Mouse (Mus musculus) limb, embryonic 13.5 days (tissue): Measurements from ENCODE around the gene Lonrf3. TPM values are rescaled to one million over a fixed set of nuclear protein-coding genes. Genes with fewer than 3 reads are reported as not detected.

Experiments
- ATAC-seq: fragments of 200-750 bp; cut with Nextera tagmentation; 2 replicates; pipeline ENCODE4 v1.8.0; 2017; ENCODE audit warnings: low read depth, moderate number of reproducible peaks, moderate TSS enrichment; ENCODE audit not compliant: low FRiP score
- H3K27ac ChIP-seq: fragments of 300-500 bp; sonication (generic); 2 replicates; pipeline ENCODE4 v1.5.1; 2015; ENCODE audit warnings: inconsistent platforms, mild to moderate bottlenecking, moderate library complexity
- H3K27me3 ChIP-seq: fragments of 300-500 bp; sonication (generic); 2 replicates; pipeline ENCODE4 v1.6.1; 2015; ENCODE audit warnings: mild to moderate bottlenecking, inconsistent platforms
- H3K36me3 ChIP-seq: fragments of 300-500 bp; sonication (generic); 2 replicates; pipeline ENCODE4 v1.6.1; 2015; ENCODE audit warnings: inconsistent platforms, mild to moderate bottlenecking, moderate library complexity
- H3K4me1 ChIP-seq: fragments of 300-500 bp; sonication (generic); 2 replicates; pipeline ENCODE4 v1.6.1; 2015; ENCODE audit warnings: inconsistent platforms
- H3K4me2 ChIP-seq: fragments of 300-500 bp; sonication (generic); replicated peaks from 2 replicates; pipeline ENCODE4 v1.6.1; 2015; ENCODE audit warnings: inconsistent platforms, mild to moderate bottlenecking, moderate library complexity
- H3K4me3 ChIP-seq: fragments of 300-500 bp; sonication (generic); 2 replicates; pipeline ENCODE4 v1.5.1; 2015; ENCODE audit warnings: moderate library complexity, mild to moderate bottlenecking, inconsistent platforms
- H3K9ac ChIP-seq: fragments of 300-500 bp; sonication (generic); 2 replicates; pipeline ENCODE4 v1.6.1; 2015; ENCODE audit warnings: mild to moderate bottlenecking, inconsistent platforms
- H3K9me3 ChIP-seq: fragments of 300-500 bp; sonication (generic); 2 replicates; pipeline ENCODE4 v1.6.1; 2016; ENCODE audit warnings: inconsistent platforms
- whole genome bisulfite sequencing: fragments of 180-500 bp; shearing (Covaris S2); methylation state at CpG from one replicate; pipeline ENCODE4 v1.1.7; 2015; 5-methylcytosine and 5-hydroxymethylcytosine counted together
- microRNA-seq: library from miRNA; unstranded; fragments of <30 nt; microRNA quantifications from one replicate; pipeline ENCODE4, GENCODE M21; 2016
- polyA plus RNA-seq: library from polyadenylated mRNA; unstranded; fragments of >200 nt; fragmentation: Nextera tagmentation; extraction: Ambion mirVana; gene quantifications from 2 replicates; pipeline ENCODE4 v1.2.1, GENCODE M21; 2015

Lonrf3 gene
- polyA plus RNA-seq, 1 experiment from 2014 or later, result 0.17 TPM

- Histone ChIP-seq H3K9ac (no peak within 1 kb of the TSS), H3K27ac (no peak within 1 kb of the TSS), H3K4me1 (no peaks in the 10 kb centered on the region), H3K27me3 (no peaks in the 10 kb centered on the region), H3K9me3 (no peaks in the 10 kb centered on the region), H3K4me2 (no peak within 1 kb of the TSS), H3K4me3 (no peak within 1 kb of the TSS), H3K36me3 (no peaks in the 10 kb centered on the region)
- ATAC-seq, result no peak
- 89% methylated on average over 13 of the region's 13 CpGs for WGBS
These were observed 72.8 kb downstream of the Lonrf3 start, which contains the start of gene Gm6268 for GRCm38 (mm10) chrX:36400980-36401379. Gene Gm6268, plus strand, starts transcription at chrX:36401280.

- Histone ChIP-seq H3K4me2 (no peak overlapping the region), H3K27ac (no peak overlapping the region), H3K27me3 (no peaks in the 10 kb centered on the region), H3K36me3 (no peaks in the 10 kb centered on the region), H3K4me3 (no peak overlapping the region), H3K9me3 (no peaks in the 10 kb centered on the region), H3K4me1 (no peaks in the 10 kb centered on the region), H3K9ac (no peak overlapping the region)
- WGBS, result 60% methylated on average over 6 of the region's 6 CpGs
- no peak for ATAC-seq
These were observed 74.2 kb downstream of the Lonrf3 start for GRCm38 (mm10) chrX:36402316-36402715.

Small RNA genes within 50 kb of the gene (microRNA-seq; reads per million reads assigned to microRNA genes)
- not detected for gene Gm44485

Other genes with a start within 250 kb of the Lonrf3 start
- 7.9 and 8.4 TPM in 2 replicates for gene Il13ra1, start 216.2 kb upstream of the Lonrf3 start, polyA plus RNA-seq
- 17.0 and 18.1 TPM in 2 replicates for gene Zcchc12, start 132.4 kb upstream of the Lonrf3 start, polyA plus RNA-seq
- not detected in 2 replicates for gene Gm6268, start 72.9 kb downstream of the Lonrf3 start, polyA plus RNA-seq
- not detected in 2 replicates for gene Gm14569, start 163.5 kb downstream of the Lonrf3 start, polyA plus RNA-seq